Mouse (Mus musculus) megakaryocyte, adult 5-6 weeks (primary cell): ENCODE measurements around the gene Vmn1r231. TPM values are rescaled to one million over a fixed set of nuclear protein-coding genes. Genes with fewer than 3 reads are reported as not detected.

Source experiments
- ATAC-seq: 2 replicates; pipeline ENCODE4 v1.8.0; 2016; ENCODE audit warnings: mild to moderate bottlenecking, inconsistent platforms; ENCODE audit not compliant: poor library complexity, severe bottlenecking
- total RNA-seq, 2 experiments: library from RNA; stranded (forward) in 1 of 2; stranded (reverse) in 1 of 2; fragments of 153-499, 151-499 nt in 1 of 2; fragments of 221-1000, 200-1000 nt in 1 of 2; gene quantifications; 2 replicates each; pipeline versions ENCODE4 v1.2.3 to v1.2.4; 2015 to 2017

Gene Vmn1r231
- total RNA-seq (2015) (not detected in 2 replicates), total RNA-seq (2017) (not detected in 2 replicates)

DNA sequence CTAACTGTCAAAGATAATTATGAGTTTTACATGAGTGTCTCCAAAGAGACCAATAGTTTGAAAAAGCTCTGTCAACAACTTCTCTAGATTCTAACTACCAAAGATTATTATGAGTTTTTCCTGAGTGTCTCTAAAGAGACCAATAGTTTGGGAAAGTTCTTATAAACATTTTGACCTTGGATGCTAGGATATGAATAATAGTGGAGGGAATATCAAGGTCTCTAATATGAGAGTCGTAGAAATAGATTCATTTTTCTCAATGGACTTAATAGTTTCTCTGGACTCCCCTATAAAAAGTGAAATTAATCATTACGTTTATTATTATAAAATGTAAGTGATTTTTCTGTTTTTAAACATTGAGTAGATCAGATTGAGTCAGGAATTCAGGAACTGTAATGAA lies at the start of gene Vmn1r231:
Vmn1r231 (minus strand) TSS at position 101 of the 400 bp plus-strand sequence.
- ATAC-seq: no peak

DNA sequence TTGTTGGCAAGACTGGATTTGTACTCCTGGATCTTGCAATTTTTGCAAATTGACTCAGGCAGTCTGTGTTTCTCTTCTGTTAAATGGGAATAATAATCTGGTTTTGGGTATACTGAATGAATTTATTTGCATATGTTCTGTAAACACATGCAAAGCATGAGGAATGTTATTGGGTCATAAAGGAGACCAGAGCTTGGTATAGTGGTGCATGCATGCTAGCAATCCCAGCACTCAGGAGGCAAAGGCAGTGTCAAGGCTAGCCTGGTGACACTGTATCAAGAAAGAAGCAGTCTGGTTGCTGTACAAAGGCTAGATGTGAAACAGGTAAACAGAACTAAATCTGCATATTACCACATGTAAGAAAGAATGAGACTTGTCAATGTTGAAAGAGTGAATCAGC lies 41.7 kb upstream of the Vmn1r231 start:
- no peak for ATAC-seq

DNA sequence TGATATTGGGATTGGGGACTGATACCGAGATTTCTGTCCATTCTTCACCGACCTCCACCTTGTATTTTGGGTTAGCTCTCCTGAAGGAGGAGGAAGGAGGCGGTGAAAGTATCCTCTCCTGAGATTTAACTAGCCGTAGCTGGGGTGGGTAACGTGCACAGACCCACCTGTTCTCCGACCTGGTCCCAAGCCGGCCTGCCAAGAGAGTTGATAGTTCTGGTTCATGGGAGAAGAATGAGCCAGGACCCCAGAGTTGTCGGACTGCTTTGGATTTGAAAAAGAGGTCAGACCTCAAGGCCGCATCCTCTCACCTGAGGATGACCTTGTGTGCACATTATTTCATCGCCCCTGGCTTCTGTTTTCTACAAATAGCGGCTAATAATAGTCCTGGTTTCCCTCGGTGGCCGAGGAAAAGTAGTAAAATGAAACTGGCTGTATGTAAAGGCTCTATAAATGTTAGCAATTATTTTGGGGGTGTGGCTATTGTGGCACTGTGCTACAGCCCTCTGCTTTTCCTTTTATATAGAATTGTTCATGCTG lies 41.2 kb upstream of the Vmn1r231 start:
- ATAC-seq: no peak

DNA sequence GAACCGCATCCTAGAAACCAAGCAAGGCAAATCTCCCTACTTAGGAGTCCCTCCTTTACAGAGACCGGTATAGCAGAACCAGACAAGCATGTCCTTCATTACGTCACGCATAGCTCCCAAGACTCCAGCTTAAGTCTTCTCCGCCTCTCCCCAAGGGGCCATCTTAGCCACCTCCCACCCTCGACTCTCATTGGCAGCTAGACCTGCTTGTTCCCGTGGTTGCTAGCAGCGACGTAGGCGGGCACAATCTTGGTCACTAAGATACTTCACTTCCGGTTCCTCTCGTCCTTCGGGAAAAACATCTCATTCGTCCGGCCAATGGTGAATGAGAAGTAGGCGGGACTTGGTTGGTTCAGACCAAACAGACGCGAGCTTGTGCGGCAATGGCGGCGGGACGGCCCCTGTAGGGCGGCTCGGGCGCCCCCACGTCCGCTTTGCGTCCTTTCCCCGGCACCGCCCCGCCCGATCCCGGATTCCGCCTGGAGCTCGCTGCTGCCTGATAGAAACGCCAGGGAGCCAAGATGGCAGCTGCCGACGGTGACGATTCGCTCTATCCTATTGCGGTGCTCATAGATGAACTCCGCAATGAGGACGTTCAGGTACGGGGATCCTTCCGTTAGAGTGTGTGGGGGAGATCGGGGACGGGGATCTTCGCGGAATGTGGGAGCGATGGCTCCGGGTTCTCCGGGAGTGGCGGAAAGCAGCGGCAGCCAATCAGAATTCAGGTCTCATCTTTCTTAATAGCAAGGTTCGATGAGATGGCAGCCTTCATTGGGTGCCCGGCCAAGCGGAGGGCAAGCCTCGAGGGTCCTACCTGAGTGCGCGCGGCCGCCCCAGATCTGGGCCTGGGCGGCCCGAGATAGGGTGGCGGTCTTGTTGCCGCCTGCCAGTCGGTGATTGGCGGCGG lies 40.3 kb upstream of the Vmn1r231 start, which contains the start of gene Ppp2r1a:
Ppp2r1a (plus strand) TSS at position 327 of the 907 bp plus-strand sequence.
- ATAC-seq: peak; percentile 83

DNA sequence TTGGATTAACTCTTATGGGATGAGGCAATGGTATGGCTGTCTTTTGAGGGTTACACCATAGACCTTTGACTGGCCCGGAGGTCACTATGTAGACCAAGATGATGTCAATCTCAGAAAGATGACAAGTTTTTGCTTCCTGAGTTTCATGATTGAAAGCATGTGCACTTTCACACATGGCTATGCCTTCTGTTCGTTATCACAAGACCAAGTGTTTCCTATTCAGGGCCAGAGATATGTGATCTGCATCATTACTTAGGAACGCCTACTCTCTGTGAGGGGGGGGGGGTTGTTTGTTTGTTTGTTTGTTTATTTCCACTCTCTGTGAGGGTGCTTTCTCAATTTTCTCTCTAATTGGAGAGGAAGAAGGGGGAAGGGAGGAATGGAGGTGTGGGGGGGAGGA lies 39.3 kb upstream of the Vmn1r231 start:
- no peak for ATAC-seq

DNA sequence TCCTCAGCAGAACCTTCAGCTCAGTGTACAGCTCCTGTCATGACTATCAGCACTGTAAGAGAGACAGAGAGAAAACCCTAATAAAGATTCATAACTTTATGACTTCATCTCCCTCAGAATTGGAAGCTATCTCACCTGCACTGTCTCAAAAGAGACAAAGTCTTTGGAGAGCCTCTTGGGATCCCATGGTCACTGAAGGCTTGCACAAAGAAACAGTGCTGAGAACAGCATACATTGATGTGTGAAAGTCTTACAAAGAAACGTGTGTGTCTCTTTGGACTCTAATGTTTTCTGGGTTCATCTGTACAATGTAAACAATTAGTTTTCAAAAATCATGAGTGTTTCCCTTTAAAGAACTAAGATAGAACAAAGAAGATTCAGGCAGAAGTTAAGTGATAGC lies 14.7 kb upstream of the Vmn1r231 start, which contains the start of gene Vmn1r232:
Vmn1r232 (minus strand) TSS at position 101 of the 400 bp plus-strand sequence.
- ATAC-seq: no peak

DNA sequence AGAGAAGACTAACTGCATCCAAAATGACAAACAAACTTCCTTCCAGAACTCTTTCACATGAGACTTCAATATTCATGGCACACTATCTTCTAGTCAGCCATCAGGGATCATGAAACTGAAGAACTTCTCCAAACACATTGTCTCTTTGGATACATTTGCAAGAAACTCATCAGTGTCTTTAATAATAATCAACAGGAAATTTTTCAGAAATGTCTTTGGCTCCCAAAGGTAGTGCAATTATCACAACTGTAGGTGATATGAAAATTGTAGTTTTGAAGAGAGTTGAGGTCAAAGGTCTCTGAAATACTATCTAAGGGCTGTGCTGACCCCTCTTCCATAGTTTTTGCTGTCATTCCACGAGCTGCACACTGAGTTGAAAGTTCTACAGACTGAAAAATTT lies 64.7 kb downstream of the Vmn1r231 start, which contains the start of gene Vmn1r230:
Vmn1r230 (plus strand) TSS at position 301 of the 400 bp plus-strand sequence.
- ATAC-seq: no peak

Other genes starting within 250 kb of the Vmn1r231 start
- gene Vmn1r226, start 222.2 kb downstream of the Vmn1r231 start, total RNA-seq (2015): not detected in 2 replicates
- not detected in 2 replicates for gene Vmn1r226, start 222.2 kb downstream of the Vmn1r231 start, total RNA-seq (2017)
- not detected in 2 replicates for gene Vmn1r227, start 175.2 kb downstream of the Vmn1r231 start, total RNA-seq (2015)
- not detected in 2 replicates for gene Vmn1r227, start 175.2 kb downstream of the Vmn1r231 start, total RNA-seq (2017)
- not detected in 2 replicates for gene Vmn1r228, start 118.9 kb downstream of the Vmn1r231 start, total RNA-seq (2015)
- not detected in 2 replicates for gene Vmn1r228, start 118.9 kb downstream of the Vmn1r231 start, total RNA-seq (2017)
- not detected in 2 replicates for gene Vmn1r229, start 93.5 kb downstream of the Vmn1r231 start, total RNA-seq (2015)
- gene Vmn1r229, start 93.5 kb downstream of the Vmn1r231 start, total RNA-seq (2017): not detected in 2 replicates
- not detected in 2 replicates for gene Vmn1r230, start 64.6 kb downstream of the Vmn1r231 start, total RNA-seq (2015)
- not detected in 2 replicates for gene Vmn1r230, start 64.6 kb downstream of the Vmn1r231 start, total RNA-seq (2017)
- not detected in 2 replicates for gene Vmn1r232, start 14.6 kb upstream of the Vmn1r231 start, total RNA-seq (2015)
- gene Vmn1r232, start 14.6 kb upstream of the Vmn1r231 start, total RNA-seq (2017): not detected in 2 replicates
- 240 and 300 TPM in 2 replicates for gene Ppp2r1a, start 40.2 kb upstream of the Vmn1r231 start, total RNA-seq (2015)
- gene Ppp2r1a, start 40.2 kb upstream of the Vmn1r231 start, total RNA-seq (2017): 141 and 143 TPM in 2 replicates
- gene Vmn1r233, start 91.4 kb upstream of the Vmn1r231 start, total RNA-seq (2015): not detected in 2 replicates
- gene Vmn1r233, start 91.4 kb upstream of the Vmn1r231 start, total RNA-seq (2017): not detected in 2 replicates
- 12.4 and 14.3 TPM in 2 replicates for gene Zfp160, start 103.8 kb upstream of the Vmn1r231 start, total RNA-seq (2015)
- gene Zfp160, start 103.8 kb upstream of the Vmn1r231 start, total RNA-seq (2017): 15.3 and 18.0 TPM in 2 replicates